Mouse (Mus musculus) intestine, embryonic 16.5 days (tissue): ENCODE results near the gene Cacna1c. TPM values are rescaled to one million over a fixed set of nuclear protein-coding genes. Genes with fewer than 3 reads are reported as not detected.

Source experiments
- ATAC-seq: fragments of 200-750 bp; cut with Nextera tagmentation; 2 replicates; pipeline ENCODE4 v1.8.0; 2017; ENCODE audit warnings: moderate TSS enrichment, moderate library complexity
- H3K27ac ChIP-seq: fragments of 300-500 bp; sonication (generic); 2 replicates; pipeline ENCODE4 v1.5.1; 2014; ENCODE audit warnings: mild to moderate bottlenecking, low read length
- H3K27me3 ChIP-seq: fragments of 300-500 bp; sonication (generic); replicated peaks from 2 replicates; pipeline ENCODE4 v1.6.1; 2014; ENCODE audit warnings: low read length, control low read depth, mixed read lengths; ENCODE audit not compliant: control insufficient read depth, insufficient read depth
- H3K36me3 ChIP-seq: fragments of 300-500 bp; sonication (generic); 2 replicates; pipeline ENCODE4 v1.6.1; 2014; ENCODE audit warnings: low read length, control low read depth; ENCODE audit not compliant: control insufficient read depth, insufficient read depth
- H3K4me1 ChIP-seq: fragments of 300-500 bp; sonication (generic); 2 replicates; pipeline ENCODE4 v1.6.1; 2014; ENCODE audit warnings: low read length, control low read depth, mixed read lengths; ENCODE audit not compliant: control insufficient read depth, insufficient read depth
- H3K4me2 ChIP-seq: fragments of 300-500 bp; sonication (generic); 2 replicates; pipeline ENCODE4 v1.6.1; 2014; ENCODE audit warnings: low read depth, low read length, control low read depth
- H3K4me3 ChIP-seq: fragments of 300-500 bp; sonication (generic); 2 replicates; pipeline ENCODE4 v1.5.1; 2014; ENCODE audit warnings: mild to moderate bottlenecking, low read length
- H3K9ac ChIP-seq: fragments of 300-500 bp; sonication (generic); 2 replicates; pipeline ENCODE4 v1.6.1; 2014; ENCODE audit warnings: low read depth, low read length
- H3K9me3 ChIP-seq: fragments of 300-500 bp; sonication (generic); 2 replicates; pipeline ENCODE4 v1.6.1; 2016; ENCODE audit warnings: low read length, control low read depth; ENCODE audit not compliant: control insufficient read depth
- WGBS: fragments of 180-500 bp; shearing (Covaris S2); extraction: QIAGEN DNeasy Blood & Tissue Kit; methylation state at CpG from one replicate; pipeline ENCODE4 v1.1.7; 2014; 5-methylcytosine and 5-hydroxymethylcytosine counted together
- polyA plus RNA-seq: library from polyadenylated mRNA; unstranded; fragments of >200 nt; fragmentation: Nextera tagmentation; extraction: Ambion mirVana; gene quantifications from 2 replicates; pipeline ENCODE4 v1.2.1, GENCODE M21; 2015

Cacna1c gene
- polyA plus RNA-seq, 1 experiment from 2014 or later, result 1.8 TPM

DNA sequence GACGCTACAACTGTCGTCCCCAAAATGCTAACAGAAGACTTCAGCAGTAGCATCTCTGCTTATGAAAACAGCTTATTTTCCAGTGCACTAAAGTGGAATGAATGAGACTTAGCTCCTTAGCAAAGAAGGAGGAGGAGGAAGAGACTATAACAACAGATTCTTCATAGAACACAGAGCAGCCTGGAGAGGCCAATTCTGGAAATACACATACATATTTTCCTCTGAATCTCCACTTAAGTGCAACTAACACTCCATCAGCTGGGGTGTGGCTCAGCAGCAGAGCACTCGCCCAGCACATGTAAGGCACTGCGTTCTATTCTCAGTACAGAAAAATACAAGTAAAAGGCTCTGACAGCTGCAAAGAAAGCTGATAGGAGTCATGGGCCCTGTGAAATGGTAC is 384.2 kb downstream of the Cacna1c start:
- no peaks in the 10 kb centered on the region for H3K36me3 ChIP-seq
- no peaks in the 10 kb centered on the region for H3K9me3 ChIP-seq
- WGBS, result 79% methylated on average over 4 of the region's 4 CpGs
- H3K9ac ChIP-seq, result no peak overlapping the region
- H3K4me2 ChIP-seq, result no peak overlapping the region
- H3K4me3 ChIP-seq, result no peak overlapping the region
- no peak for ATAC-seq
- no peaks in the 10 kb centered on the region for H3K4me1 ChIP-seq
- H3K27ac ChIP-seq, result no peak overlapping the region
- H3K27me3 ChIP-seq, result no peaks in the 10 kb centered on the region

DNA sequence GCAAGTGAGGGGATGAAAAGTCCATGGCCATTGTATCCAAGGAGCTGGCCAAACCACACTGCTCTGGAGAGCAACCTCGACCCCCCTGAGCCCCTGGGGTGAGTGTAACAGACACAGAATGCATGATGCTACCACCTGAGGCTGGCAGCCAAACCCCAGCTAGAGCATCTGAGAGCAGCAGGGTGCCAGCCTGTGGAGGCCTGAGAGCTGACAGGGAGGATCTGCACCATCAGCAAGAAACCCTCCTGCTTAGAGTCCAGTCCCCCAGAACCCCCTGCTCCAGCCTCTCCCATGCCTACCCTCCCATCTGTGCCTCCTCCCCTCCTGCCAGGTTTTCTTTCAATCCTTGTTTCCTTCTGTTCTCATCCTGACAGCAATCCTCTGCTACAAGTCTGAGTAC is 385.4 kb downstream of the Cacna1c start:
- H3K4me1 ChIP-seq, result no peaks in the 10 kb centered on the region
- H3K9ac ChIP-seq, result no peak overlapping the region
- no peaks in the 10 kb centered on the region for H3K9me3 ChIP-seq
- 40% methylated on average over 1 of the region's 1 CpGs for WGBS
- no peaks in the 10 kb centered on the region for H3K27me3 ChIP-seq
- no peak for ATAC-seq
- no peaks in the 10 kb centered on the region for H3K36me3 ChIP-seq
- no peak overlapping the region for H3K27ac ChIP-seq
- H3K4me2 ChIP-seq, result no peak overlapping the region
- H3K4me3 ChIP-seq, result no peak overlapping the region

DNA sequence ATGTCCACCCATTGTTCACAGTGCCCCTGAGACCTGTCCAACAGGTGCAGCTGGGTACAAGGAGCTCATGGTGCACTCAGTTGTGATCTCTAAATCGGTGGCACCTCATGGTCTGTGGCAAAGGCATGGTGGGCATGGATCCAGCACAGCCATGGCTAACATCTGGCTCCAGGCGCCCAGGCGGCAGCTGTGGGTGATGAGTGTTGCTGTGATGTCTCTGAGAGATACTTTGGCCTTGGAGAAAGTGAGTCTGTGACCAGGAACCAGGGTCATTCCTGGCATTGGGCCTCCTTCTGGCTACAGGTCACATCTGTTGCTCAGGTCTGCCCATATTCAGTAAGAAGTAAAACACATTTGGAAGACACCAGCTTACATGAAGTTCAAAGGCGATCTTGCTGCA is 391.1 kb downstream of the Cacna1c start:
- Histone ChIP-seq H3K27me3 (no peaks in the 10 kb centered on the region), H3K4me2 (no peak overlapping the region), H3K4me1 (no peaks in the 10 kb centered on the region), H3K9ac (no peak overlapping the region), H3K36me3 (no peaks in the 10 kb centered on the region), H3K27ac (no peak overlapping the region), H3K4me3 (no peak overlapping the region), H3K9me3 (no peaks in the 10 kb centered on the region)
- ATAC-seq, result no peak
- WGBS, result 94% methylated on average over 4 of the region's 4 CpGs

DNA sequence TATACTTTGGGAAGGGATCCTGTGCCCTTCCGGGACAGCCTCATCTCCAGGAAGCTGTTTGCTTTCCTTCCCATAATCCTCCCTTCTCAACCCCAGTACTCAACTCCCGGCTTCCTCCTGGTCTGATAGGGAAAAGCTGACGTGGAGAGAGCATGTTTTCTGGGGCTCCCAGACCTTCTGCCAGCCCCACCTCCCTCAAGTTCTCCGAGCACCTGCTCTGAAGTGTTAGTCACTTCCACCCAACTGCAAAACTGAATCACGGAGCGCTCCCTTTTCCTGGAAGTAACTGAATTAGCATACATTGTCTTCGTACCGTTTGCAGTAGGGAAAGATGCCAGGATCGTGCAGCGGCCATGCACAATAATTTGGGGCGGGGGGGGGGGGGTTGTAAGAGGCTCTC is 393.9 kb downstream of the Cacna1c start:
- H3K27me3 ChIP-seq, result no peaks in the 10 kb centered on the region
- ATAC-seq, result no peak
- H3K4me1 ChIP-seq, result no peaks in the 10 kb centered on the region
- no peak overlapping the region for H3K27ac ChIP-seq
- H3K9ac ChIP-seq, result no peak overlapping the region
- WGBS, result 56% methylated on average over 11 of the region's 11 CpGs
- H3K4me3 ChIP-seq, result no peak overlapping the region
- H3K9me3 ChIP-seq, result no peaks in the 10 kb centered on the region
- H3K4me2 ChIP-seq, result no peak overlapping the region
- H3K36me3 ChIP-seq, result no peaks in the 10 kb centered on the region

DNA sequence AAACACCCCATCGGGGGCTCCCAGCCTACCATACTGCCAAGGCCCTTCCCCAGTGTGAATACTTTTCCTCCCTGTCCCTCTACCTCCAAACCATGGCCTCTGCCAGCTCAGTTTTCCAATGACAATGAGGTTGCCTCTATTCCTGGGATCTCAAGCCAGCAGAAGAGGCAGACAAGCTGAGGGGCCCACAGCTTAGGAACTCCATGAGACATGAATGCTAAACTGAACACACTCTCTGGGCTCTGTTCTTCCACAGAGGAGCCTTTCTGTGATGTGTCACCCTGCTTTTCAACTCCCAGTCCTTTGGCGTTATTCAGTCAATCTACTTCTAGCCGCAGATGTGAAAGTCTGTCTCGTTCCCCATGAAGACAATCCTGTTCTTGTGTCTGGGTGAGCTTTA is 399.8 kb downstream of the Cacna1c start:
- Histone ChIP-seq H3K9ac (no peak overlapping the region), H3K27ac (no peak overlapping the region), H3K4me2 (no peak overlapping the region), H3K27me3 (no peaks in the 10 kb centered on the region), H3K9me3 (no peaks in the 10 kb centered on the region), H3K4me1 (peaks cover 3% of the 10 kb centered on the region; the same call in 1 of the 2 replicates), H3K36me3 (no peaks in the 10 kb centered on the region), H3K4me3 (no peak overlapping the region)
- ATAC-seq, result no peak
- 92% methylated on average over 4 of the region's 4 CpGs for WGBS

DNA sequence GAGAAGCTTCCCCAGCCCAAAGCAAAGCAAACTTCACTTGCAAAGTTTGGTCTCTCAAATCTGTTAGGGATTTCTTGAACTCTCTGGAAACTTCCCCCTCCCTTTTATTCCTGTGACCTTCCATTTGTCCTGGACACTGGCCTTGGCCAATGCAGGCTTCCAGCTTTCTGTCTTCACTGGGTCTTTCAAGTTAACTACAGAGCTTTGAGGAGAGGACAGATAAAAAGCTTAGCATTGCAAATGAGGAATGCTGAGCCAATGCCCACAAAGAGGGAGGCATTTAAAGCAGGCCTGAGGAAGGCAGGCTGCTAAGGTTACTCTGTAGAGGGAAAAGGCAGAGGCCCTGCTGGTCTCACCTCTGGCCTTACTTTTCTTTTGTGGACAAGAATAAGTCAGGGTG is 400.5 kb downstream of the Cacna1c start:
- Histone ChIP-seq H3K27me3 (no peaks in the 10 kb centered on the region), H3K9me3 (no peaks in the 10 kb centered on the region), H3K4me3 (no peak overlapping the region), H3K27ac (no peak overlapping the region), H3K4me1 (peaks cover 3% of the 10 kb centered on the region; the same call in 1 of the 2 replicates), H3K9ac (no peak overlapping the region), H3K36me3 (no peaks in the 10 kb centered on the region), H3K4me2 (no peak overlapping the region)
- no peak for ATAC-seq

DNA sequence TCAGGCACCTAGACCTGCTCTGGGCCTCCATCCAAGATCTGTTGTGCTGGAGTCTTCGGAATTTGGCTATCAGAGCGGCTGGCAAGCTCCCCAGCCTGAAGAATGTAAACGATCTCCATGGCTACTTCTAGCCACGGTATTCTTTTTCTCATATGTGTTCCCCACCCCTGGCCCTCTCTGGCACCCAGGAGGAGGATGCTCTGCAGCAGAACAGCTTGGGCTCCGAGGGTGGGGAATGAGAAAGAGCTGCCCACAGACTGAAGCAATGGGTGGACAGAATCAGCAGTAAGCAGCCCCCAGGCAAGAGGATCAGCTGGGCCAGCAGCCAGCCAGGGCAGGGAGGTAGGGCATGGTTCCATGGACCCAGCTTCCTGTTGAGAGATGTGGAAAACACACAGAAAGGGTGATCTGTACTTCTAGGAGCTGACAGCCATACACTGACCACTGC is 404.3 kb downstream of the Cacna1c start:
- no peak overlapping the region for H3K4me3 ChIP-seq
- no peak overlapping the region for H3K4me2 ChIP-seq
- ATAC-seq, result peak; percentile 65
- H3K4me1 ChIP-seq, result peaks cover 3% of the 10 kb centered on the region; the same call in 1 of the 2 replicates
- no peaks in the 10 kb centered on the region for H3K9me3 ChIP-seq
- H3K27me3 ChIP-seq, result no peaks in the 10 kb centered on the region
- no peaks in the 10 kb centered on the region for H3K36me3 ChIP-seq
- no peak overlapping the region for H3K9ac ChIP-seq
- H3K27ac ChIP-seq, result peak overlapping the region; percentile 17; the same call in 1 of the 2 replicates
- WGBS, result 16% methylated on average over 5 of the region's 5 CpGs

DNA sequence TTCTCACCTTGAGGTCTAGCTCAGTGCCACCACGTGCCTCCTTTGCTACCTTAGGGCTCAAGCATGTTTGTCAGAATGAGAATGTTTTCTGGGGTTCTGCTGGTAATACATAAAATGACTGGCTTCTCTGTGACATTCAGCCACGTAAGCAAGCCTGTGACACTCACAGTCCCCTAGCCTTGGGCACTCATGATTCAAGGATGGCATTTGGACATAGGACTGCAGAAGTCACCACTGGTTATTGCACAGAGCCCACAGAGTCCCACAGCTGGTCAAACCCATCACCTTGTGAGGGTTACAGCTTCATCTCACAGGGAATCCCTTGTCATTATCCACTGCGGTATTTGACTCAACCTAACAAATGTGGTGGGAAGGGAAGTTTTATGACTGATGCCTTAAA is 408.3 kb downstream of the Cacna1c start:
- H3K4me2 ChIP-seq, result no peak overlapping the region
- no peaks in the 10 kb centered on the region for H3K27me3 ChIP-seq
- peaks cover 3% of the 10 kb centered on the region; the same call in 1 of the 2 replicates for H3K4me1 ChIP-seq
- no peak for ATAC-seq
- no peaks in the 10 kb centered on the region for H3K9me3 ChIP-seq
- WGBS, result 75% methylated on average over 3 of the region's 3 CpGs
- H3K4me3 ChIP-seq, result no peak overlapping the region
- H3K27ac ChIP-seq, result no peak overlapping the region
- no peaks in the 10 kb centered on the region for H3K36me3 ChIP-seq
- no peak overlapping the region for H3K9ac ChIP-seq

DNA sequence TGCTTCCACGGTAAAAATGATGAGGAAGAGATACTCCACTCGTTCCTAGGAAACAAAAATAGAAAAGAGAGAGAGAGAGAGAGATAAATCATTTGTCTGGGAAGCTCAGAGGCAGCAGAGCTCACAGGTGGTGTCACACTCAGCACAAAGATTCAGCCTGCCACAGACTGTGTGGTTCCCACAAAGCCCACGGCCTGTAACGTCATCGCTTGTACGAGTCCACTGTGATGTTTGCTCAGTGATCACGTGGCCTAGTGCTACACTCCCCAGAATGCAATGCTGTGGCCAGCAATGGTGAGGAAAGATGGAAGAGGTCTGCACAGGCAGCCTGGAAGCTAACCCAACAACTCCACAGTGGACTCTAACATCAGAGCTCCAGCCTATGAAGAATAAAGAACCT is 415.9 kb downstream of the Cacna1c start:
- Histone ChIP-seq H3K9me3 (no peaks in the 10 kb centered on the region), H3K27ac (no peak overlapping the region), H3K4me2 (no peak overlapping the region), H3K4me3 (no peak overlapping the region), H3K4me1 (no peaks in the 10 kb centered on the region), H3K36me3 (no peaks in the 10 kb centered on the region), H3K9ac (no peak overlapping the region), H3K27me3 (no peaks in the 10 kb centered on the region)
- no peak for ATAC-seq
- 76% methylated on average over 7 of the region's 7 CpGs for WGBS

DNA sequence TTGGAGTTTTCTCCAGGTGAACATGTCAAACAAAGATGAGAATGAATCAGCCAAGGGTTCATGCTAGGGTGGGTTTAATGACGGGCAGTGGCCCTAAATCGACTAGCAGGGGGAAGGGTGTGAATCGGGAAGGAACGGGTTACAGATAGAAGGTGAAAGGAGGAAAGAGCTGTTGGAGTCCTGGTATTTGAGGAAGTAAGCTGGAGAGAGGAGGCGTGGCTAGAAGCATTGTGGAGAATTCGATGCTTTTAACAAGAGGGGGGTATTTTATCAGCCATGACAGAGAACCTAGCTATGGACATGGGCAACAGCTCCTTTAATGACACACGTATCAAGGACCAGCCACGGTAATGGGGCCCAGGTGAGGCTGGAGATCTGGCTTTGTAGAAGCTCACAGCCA is 417.0 kb downstream of the Cacna1c start:
- no peak overlapping the region for H3K4me2 ChIP-seq
- H3K4me1 ChIP-seq, result no peaks in the 10 kb centered on the region
- H3K4me3 ChIP-seq, result no peak overlapping the region
- no peaks in the 10 kb centered on the region for H3K36me3 ChIP-seq
- H3K27me3 ChIP-seq, result no peaks in the 10 kb centered on the region
- WGBS, result 79% methylated on average over 8 of the region's 8 CpGs
- H3K27ac ChIP-seq, result no peak overlapping the region
- no peaks in the 10 kb centered on the region for H3K9me3 ChIP-seq
- ATAC-seq, result no peak
- no peak overlapping the region for H3K9ac ChIP-seq
